Mouse (Mus musculus) limb, embryonic 10.5 days (tissue): ENCODE measurements at regions not wholly inside any gene's neighbourhood (a gene's known extent, or its start where the extent isn't known, plus 50 kb on each side); places are given as distances from the start of the nearest gene placed in this dataset.

Experiments used
- DNase-seq: peaks from one replicate; pipeline ENCODE4 v3.0.0-alpha.2; 2017; ENCODE audit warnings: low spot score
- H3K27ac ChIP-seq: fragments of 300-500 bp; sonication (generic); 2 replicates; pipeline ENCODE4 v1.5.1; 2016; ENCODE audit warnings: mild to moderate bottlenecking
- H3K27me3 ChIP-seq: fragments of 300-500 bp; sonication (generic); 2 replicates; pipeline ENCODE4 v1.6.1; 2016; ENCODE audit warnings: low read depth, mild to moderate bottlenecking; ENCODE audit not compliant: poor library complexity, severe bottlenecking
- H3K36me3 ChIP-seq: fragments of 300-500 bp; sonication (generic); 2 replicates; pipeline ENCODE4 v1.6.1; 2016; ENCODE audit warnings: mild to moderate bottlenecking, moderate library complexity
- H3K4me1 ChIP-seq: fragments of 300-500 bp; sonication (generic); 2 replicates; pipeline ENCODE4 v1.6.1; 2016
- H3K4me3 ChIP-seq: fragments of 300-500 bp; sonication (generic); 2 replicates; pipeline ENCODE4 v1.5.1; 2016; ENCODE audit warnings: mild to moderate bottlenecking, moderate library complexity
- H3K9me3 ChIP-seq: fragments of 300-500 bp; sonication (generic); replicated peaks from 2 replicates; pipeline ENCODE4 v1.6.1; 2016; ENCODE audit warnings: mild to moderate bottlenecking
- WGBS: fragments of 180-500 bp; shearing (Covaris S2); methylation state at CpG from one replicate; pipeline ENCODE4 v1.1.7; 2016; 5-methylcytosine and 5-hydroxymethylcytosine counted together

DNA sequence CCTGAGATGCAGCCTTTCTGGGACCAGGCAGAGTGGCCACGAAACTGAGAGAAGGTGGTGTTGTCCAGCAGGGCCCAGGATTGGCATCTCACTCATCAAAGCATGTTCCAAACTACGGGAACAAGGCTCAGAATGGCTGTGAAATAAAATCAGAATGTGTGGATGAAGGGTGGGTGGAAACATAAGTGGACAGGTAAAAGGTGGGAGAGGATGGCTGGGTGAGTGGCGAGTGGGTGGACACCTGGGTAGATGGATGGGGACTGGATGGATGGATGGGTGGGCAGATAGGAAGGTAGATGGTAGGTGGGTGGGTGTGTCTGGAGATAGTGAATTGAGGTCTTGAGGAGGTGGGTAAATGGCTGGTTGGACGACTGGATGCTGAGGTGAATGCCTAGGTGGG lies 93.6 kb downstream of the Cstad start:
- H3K36me3 ChIP-seq = no peaks in the 10 kb centered on the region
- no peak overlapping the region for H3K4me3 ChIP-seq
- H3K4me1 ChIP-seq = peaks cover 74% of the 10 kb centered on the region
- no peak for DNase-seq
- 84% methylated on average over 4 of the region's 4 CpGs for WGBS
- no peaks in the 10 kb centered on the region for H3K9me3 ChIP-seq
- peak overlapping the region; percentile 84 for H3K27ac ChIP-seq
- no peaks in the 10 kb centered on the region for H3K27me3 ChIP-seq

DNA sequence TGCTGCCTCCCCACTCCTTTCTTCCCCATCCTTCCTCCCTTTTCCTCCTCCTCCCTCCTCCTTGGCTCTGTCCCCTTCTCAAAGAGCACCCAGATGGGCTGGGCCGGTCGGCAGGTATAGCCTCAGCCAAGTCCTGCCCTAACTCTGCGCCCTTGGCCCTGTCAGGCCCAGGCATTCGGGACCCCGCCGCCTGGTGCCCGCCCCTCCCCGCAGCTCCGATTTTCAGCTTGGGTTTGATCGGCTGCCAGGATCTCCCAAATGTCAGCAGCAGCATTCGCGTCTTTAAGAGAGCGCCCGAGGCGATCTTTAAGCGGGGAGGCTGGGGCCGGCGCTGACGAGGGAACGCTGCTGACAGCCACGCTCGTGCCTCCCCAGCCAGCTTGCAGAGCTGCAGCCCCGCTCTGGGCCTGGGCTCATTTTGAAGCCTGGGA lies 92.3 kb downstream of the Cstad start:
- WGBS = 3% methylated on average over 23 of the region's 23 CpGs
- Histone ChIP-seq H3K4me1 (peaks cover 64% of the 10 kb centered on the region), H3K27me3 (no peaks in the 10 kb centered on the region), H3K36me3 (no peaks in the 10 kb centered on the region), H3K9me3 (no peaks in the 10 kb centered on the region), H3K27ac (peak overlapping the region; percentile 84), H3K4me3 (peak overlapping the region; percentile 35)
- DNase-seq = peak; percentile 75

DNA sequence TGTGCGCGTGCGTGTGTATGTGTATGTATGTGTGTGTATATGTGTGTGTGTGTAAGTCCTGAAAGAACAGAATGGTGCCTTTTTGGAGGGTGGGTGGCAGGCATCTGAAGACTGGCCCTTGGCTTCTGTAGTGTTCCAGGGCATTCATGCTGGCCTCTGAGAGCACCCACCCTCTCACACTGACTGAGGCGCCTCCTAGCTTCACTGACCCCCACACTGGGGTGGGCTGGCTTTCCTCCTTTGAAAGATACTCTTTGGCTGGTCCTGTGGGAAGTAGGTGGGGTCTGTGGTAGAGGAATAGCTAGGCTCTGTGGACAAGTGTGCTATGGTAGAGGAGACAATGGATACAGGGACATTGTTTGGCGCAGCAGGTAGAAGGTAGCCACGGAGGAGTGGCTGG lies 91.5 kb downstream of the Cstad start:
- WGBS = 75% methylated on average over 6 of the region's 6 CpGs
- Histone ChIP-seq H3K27me3 (no peaks in the 10 kb centered on the region), H3K36me3 (no peaks in the 10 kb centered on the region), H3K4me1 (peaks cover 62% of the 10 kb centered on the region), H3K4me3 (no peak overlapping the region), H3K9me3 (no peaks in the 10 kb centered on the region), H3K27ac (peak overlapping the region; percentile 84)
- no peak for DNase-seq

DNA sequence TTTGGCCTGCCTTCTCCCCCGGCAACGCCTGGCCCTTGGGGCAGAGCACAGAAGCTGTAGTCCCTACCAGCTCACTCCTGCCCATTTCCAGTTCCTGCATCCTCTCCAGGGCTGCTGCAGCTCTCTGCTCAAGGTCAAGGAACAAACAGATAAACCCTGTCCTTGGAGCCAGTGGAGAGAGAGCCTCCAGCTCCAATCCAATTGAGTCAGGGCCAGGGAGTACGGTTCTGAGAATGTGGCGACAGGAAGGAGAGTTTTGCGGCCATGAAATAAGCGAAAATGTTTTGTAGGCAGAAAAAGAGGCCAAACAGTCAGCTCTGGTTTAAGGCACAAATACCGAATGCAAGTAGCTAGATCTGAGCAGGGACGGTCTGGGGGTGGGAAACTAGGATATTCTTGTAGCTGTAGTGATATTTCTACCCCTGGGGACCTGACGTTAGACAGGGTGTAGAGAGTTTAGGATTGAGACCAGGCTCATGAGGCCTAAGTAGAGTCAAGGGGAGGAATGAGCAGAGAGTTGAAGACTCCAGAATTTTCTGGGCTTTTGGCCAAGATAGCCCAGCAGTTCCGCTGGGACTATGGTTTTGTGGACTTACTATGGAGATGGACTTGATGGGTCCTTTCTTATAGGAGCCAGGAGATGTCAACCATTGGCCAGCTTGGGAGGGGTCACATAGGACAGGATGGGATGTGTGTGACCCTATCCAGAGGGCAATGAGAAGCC lies 90.5 kb downstream of the Cstad start:
- no peaks in the 10 kb centered on the region for H3K9me3 ChIP-seq
- no peaks in the 10 kb centered on the region for H3K36me3 ChIP-seq
- H3K4me3 ChIP-seq = no peak overlapping the region
- no peak for DNase-seq
- no peaks in the 10 kb centered on the region for H3K27me3 ChIP-seq
- peaks cover 58% of the 10 kb centered on the region for H3K4me1 ChIP-seq
- WGBS = 81% methylated on average over 10 of the region's 10 CpGs
- H3K27ac ChIP-seq = peak overlapping the region; percentile 74

DNA sequence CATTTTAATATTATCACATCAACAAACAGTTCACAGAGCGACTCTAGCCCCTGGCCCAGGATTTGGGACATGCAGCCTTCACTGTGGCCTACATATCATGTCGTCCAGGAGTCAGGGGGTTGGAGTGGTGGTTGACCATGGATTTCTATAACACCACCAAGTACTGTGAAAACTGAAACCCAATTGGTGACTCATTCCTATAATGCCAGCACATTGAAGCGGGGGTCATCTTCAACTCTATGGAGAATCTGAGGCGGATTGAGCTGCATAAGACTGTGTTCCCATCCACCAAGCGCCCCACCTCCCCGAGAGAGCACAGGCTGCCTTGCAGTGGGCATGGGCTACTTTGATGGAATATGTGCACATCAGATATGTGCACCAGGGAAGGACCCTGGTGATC lies 89.6 kb downstream of the Cstad start:
- 89% methylated on average over 6 of the region's 6 CpGs for WGBS
- no peak for DNase-seq
- Histone ChIP-seq H3K9me3 (peaks cover 4% of the 10 kb centered on the region), H3K4me3 (no peak overlapping the region), H3K4me1 (peaks cover 54% of the 10 kb centered on the region), H3K27ac (peak overlapping the region; percentile 74; the same call in 1 of the 2 replicates), H3K36me3 (no peaks in the 10 kb centered on the region), H3K27me3 (no peaks in the 10 kb centered on the region)

DNA sequence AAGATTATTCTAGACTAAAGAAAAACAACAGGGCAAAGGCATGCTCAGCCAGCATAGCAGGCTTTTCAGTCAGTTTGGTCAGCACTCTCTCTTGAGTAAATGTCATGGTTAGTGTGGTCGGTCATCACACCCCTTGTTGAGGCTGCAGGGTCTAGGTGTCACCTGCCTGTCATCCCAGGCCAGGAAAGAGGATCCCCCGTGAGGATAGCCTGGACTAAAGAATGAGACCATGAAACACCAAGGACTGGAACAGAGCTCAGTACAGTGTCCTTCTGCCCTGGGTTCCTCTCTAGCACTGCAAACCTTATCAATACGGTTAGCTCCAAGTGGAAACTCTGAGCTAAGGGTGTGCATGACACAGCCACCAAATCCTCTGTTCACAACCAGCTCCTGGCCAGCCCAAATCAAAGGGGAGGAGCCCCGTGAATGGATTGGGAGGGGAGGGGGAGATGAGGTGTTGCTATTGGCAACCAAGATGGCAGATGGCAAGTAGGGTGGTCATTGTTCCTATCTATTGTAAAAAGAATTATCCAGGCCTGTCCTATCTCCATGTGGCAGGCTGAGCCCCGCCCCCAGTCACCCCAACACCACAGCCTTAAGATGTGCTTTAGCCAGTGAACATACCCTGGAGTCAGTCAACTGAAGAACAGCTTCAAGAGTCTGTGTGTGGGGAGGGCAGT lies 87.4 kb downstream of the Cstad start:
- 63% methylated on average over 5 of the region's 5 CpGs for WGBS
- Histone ChIP-seq H3K9me3 (peaks cover 4% of the 10 kb centered on the region), H3K36me3 (no peaks in the 10 kb centered on the region), H3K27ac (0 out of 2 replicates have a peak overlapping the region, but pooled peaks have one; percentile 5), H3K4me1 (peaks cover 48% of the 10 kb centered on the region), H3K27me3 (peaks cover 3% of the 10 kb centered on the region; the same call in 1 of the 2 replicates), H3K4me3 (no peak overlapping the region)
- no peak for DNase-seq

DNA sequence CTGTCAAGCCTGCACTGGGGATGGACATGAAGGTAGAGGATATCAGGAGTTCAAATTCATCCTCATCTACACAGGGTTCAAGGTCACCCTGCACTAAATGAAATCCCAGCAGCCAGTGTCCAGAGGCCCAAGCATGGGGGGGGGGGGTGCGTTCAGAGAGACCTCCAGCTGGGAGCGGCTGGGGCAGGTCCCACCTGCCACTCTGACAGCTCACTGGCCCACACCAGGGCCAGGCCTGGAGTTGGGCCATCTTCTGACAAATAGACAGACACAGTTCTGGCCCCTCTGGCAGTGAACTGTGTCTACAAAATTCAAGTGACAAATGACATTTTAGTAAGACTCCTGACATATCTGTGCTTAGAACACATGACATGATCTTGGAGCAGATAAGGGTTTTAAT lies 86.8 kb downstream of the Cstad start:
- WGBS = 77% methylated on average over 2 of the region's 2 CpGs
- peaks cover 6% of the 10 kb centered on the region for H3K27me3 ChIP-seq
- peaks cover 48% of the 10 kb centered on the region for H3K4me1 ChIP-seq
- no peak for DNase-seq
- H3K36me3 ChIP-seq = no peaks in the 10 kb centered on the region
- H3K27ac ChIP-seq = peak overlapping the region; percentile 44; the same call in 1 of the 2 replicates
- no peak overlapping the region for H3K4me3 ChIP-seq
- H3K9me3 ChIP-seq = peaks cover 4% of the 10 kb centered on the region

DNA sequence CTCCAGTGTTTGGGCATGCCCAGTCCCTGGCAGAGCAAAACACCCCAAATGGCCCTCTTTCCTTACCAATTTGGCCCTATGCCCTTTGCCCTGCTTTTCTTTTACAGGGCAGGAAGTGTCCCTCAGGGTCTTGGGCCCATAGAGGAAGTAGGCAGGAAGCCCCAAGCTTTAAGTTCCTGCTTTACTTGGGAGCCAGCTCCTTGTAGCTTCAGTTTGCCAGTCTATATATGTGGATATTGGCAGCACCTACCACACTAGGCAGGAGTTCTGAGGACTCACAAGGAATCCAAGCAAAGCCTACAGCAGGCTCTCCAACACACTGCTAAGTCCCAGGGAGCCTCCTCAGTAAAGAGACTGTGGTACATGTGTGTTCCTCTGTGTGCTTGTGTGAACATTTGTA lies 84.2 kb downstream of the Cstad start:
- Histone ChIP-seq H3K4me3 (no peak overlapping the region), H3K27me3 (peaks cover 15% of the 10 kb centered on the region), H3K4me1 (peaks cover 38% of the 10 kb centered on the region), H3K27ac (no peak overlapping the region), H3K36me3 (no peaks in the 10 kb centered on the region; the same call in 1 of the 2 replicates), H3K9me3 (peaks cover 4% of the 10 kb centered on the region)
- DNase-seq = no peak

DNA sequence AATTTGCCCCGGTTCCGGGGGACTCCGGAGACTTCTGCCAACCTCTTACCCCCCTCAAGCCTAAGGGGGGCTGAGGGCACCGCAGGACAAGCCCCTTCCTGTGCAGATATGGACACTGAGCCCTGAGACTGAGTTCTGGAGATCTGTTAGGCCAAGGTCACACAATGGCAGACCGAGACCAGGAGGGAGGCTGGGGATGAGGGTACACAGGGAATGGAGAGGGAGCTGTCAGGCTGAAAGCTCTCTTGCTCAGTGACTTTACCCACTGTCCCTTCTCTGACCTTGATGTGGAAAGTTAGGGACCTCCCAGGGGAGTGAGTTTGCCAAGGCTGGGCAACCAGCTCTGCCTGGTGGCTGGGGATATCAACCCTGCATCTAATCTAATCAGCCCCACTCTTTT lies 82.7 kb downstream of the Cstad start:
- peaks cover 15% of the 10 kb centered on the region for H3K27me3 ChIP-seq
- peaks cover 38% of the 10 kb centered on the region for H3K4me1 ChIP-seq
- 14% methylated on average over 5 of the region's 5 CpGs for WGBS
- no peaks in the 10 kb centered on the region; the same call in 1 of the 2 replicates for H3K36me3 ChIP-seq
- DNase-seq = no peak
- peaks cover 4% of the 10 kb centered on the region for H3K9me3 ChIP-seq
- H3K4me3 ChIP-seq = peak overlapping the region; percentile 55
- peak overlapping the region; percentile 86 for H3K27ac ChIP-seq

DNA sequence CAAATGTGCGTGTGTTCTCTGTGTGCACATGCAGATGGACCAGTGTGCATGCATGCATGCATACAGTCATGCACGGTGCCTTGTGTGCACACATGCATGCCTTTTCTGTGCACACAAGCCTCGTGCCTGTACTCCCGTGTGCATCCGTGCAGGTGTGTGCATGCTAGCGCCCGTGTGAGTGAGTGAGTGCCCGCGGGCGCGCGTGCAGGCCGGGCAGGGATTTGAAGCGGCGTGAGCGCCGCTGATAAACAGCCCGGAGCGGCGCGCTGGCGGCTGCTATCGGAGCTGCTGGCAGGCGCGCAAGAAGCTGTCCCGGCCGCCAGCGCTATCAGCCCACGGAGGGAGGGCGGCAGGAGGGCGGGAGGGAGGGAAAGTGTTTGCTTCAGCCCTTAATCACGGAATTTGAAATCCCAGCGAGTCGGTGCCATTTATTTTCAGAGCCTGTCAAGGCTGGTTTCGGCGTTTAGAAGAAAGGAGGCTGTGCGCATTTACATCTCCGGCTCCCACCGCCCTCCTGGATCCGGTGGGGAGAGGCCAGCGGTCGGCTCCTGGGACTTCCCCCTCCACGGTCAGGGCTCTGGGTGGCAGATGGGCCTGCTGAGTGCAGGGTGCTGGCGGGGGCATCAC lies 82.1 kb downstream of the Cstad start:
- peak overlapping the region; percentile 86 for H3K27ac ChIP-seq
- H3K4me3 ChIP-seq = peak overlapping the region; percentile 55
- WGBS = under 1% methylated on average over 44 of the region's 44 CpGs
- H3K36me3 ChIP-seq = no peaks in the 10 kb centered on the region; the same call in 1 of the 2 replicates
- H3K9me3 ChIP-seq = peaks cover 4% of the 10 kb centered on the region
- peaks cover 33% of the 10 kb centered on the region for H3K4me1 ChIP-seq
- DNase-seq = peak; percentile 77
- peaks cover 15% of the 10 kb centered on the region for H3K27me3 ChIP-seq

DNA sequence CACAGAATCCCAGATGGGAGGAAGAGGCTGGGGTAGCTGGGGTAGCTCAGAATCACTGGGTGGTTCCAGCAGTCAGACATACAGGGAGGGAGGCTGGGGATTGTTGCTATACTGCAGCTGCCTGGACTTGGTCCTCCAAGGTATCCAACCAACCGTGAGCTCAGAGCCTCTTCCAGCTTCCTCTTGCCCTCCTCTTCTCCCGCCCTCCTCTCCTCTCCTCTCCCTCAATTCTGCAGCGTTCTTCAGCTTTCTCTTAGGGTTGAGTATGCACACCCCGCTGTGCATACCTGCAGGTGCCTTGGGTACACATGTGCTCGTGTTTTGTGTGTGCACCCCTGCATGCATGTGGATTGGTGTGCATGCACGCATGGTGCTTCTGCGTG lies 81.6 kb downstream of the Cstad start:
- H3K9me3 ChIP-seq = peaks cover 4% of the 10 kb centered on the region
- no peak for DNase-seq
- peaks cover 34% of the 10 kb centered on the region for H3K4me1 ChIP-seq
- H3K4me3 ChIP-seq = peak overlapping the region; percentile 55
- peaks cover 15% of the 10 kb centered on the region for H3K27me3 ChIP-seq
- 5% methylated on average over 7 of the region's 7 CpGs for WGBS
- no peaks in the 10 kb centered on the region; the same call in 1 of the 2 replicates for H3K36me3 ChIP-seq
- peak overlapping the region; percentile 86 for H3K27ac ChIP-seq

DNA sequence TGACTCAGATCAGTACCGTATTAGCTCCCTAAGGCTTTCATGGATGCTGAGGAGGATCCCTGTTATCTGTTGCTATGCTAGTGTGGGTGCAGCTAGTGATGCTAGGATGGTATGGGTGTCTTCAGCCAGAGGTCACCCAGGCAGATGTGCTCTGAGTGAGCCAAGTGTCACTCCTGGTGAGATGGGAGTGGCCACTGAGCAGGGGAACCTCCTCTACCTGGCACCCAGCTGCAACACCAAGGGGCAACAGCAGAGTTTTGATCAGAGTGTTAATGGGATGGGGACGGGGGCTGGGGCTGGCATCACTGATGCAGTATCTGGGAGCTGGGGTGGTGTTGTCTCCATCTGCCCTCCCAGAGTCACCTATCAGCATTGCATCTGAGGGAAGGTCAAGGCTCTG lies 81.0 kb downstream of the Cstad start:
- peaks cover 4% of the 10 kb centered on the region for H3K9me3 ChIP-seq
- H3K4me1 ChIP-seq = peaks cover 34% of the 10 kb centered on the region
- 69% methylated on average over 2 of the region's 2 CpGs for WGBS
- H3K36me3 ChIP-seq = no peaks in the 10 kb centered on the region; the same call in 1 of the 2 replicates
- no peak overlapping the region for H3K4me3 ChIP-seq
- H3K27ac ChIP-seq = peak overlapping the region; percentile 11
- peaks cover 15% of the 10 kb centered on the region for H3K27me3 ChIP-seq
- DNase-seq = no peak
